Mouse (Mus musculus) urinary bladder, postnatal 36 days (tissue): ENCODE measurements around the gene Tex101.
A peak's percentile ranks its signal among the peaks of the same experiment; 100 is the strongest.
"Not testable (repeated sequence)": the region's sequence is repeated elsewhere in the genome, so short reads cannot be mapped to it uniquely, and the experiment has no call there.

Experiments used
- DNase-seq, 2 experiments: peaks; one replicate each; pipeline ENCODE4 v3.0.0; 2022; ENCODE audit warnings: low spot score in 2 of 2, mixed read lengths in 1 of 2

Tex101 gene

GRCm38 (mm10) chr7:24636264-24636663, 40.2 kb downstream of the Tex101 start, which contains the start of gene Lypd3:
Gene Lypd3 (plus strand): TSS chr7:24636550.
- peak; percentile 62 to 67 for DNase-seq

- peak; percentile 68 to 73 for DNase-seq
These were observed 46.2 kb downstream of the Tex101 start for GRCm38 (mm10) chr7:24630116-24630880.

GRCm38 (mm10) chr7:24629672-24630071, 46.8 kb downstream of the Tex101 start:
- DNase-seq, result no peak

- peak; percentile 69 to 88 for DNase-seq
These were observed 47.5 kb downstream of the Tex101 start for GRCm38 (mm10) chr7:24628685-24629610.

- no peak for DNase-seq
These were observed 53.5 kb downstream of the Tex101 start for GRCm38 (mm10) chr7:24622967-24623366.

- no peak for DNase-seq
These were observed 55.3 kb downstream of the Tex101 start for GRCm38 (mm10) chr7:24621193-24621592.

GRCm38 (mm10) chr7:24619671-24620397, 56.6 kb downstream of the Tex101 start:
- no peak for DNase-seq

GRCm38 (mm10) chr7:24618374-24618773, 58.1 kb downstream of the Tex101 start:
- not testable (repeated sequence) for DNase-seq
